ENCODE assay signal across 8 mouse cellular contexts in genomic region chr17:28800671-28801412, GRCm38 (mm10). TPM values are rescaled to one million over a fixed set of nuclear protein-coding genes. Genes with fewer than 3 reads are reported as not detected.
A peak's percentile ranks its signal among the peaks of the same experiment; 100 is the strongest.
DNase-seq lines count a peak whose midpoint lies in the region; ATAC-seq and TF ChIP-seq lines count a peak whose summit lies in the region.

TSS of gene Brpf3 (plus strand) at chr17:28801090.

- in situ Hi-C loops in ES-E14 (cut with MboI; ENCODE audit: low sequenced_read_pairs in 2 of 2, unreplicated experiment in 2 of 2), result no loop called here

- H3K9ac ChIP-seq in ES-E14 (ENCODE audit: insufficient read depth, low read depth, low read length, poor library complexity, severe bottlenecking), result peak within 1 kb of the TSS; percentile 99
- H3K9ac ChIP-seq in lung, embryonic 16.5 days (ENCODE audit: low read length), result peak within 1 kb of the TSS; percentile 98

- no peak for DNase-seq in ES-E14 (ENCODE audit: low read depth, low spot score)
- peak; percentile 77 for DNase-seq in cerebellum, adult 9-10 months
- peak; percentile 16 for DNase-seq in layer of hippocampus, adult 9-10 months (ENCODE audit: low spot score)
- peak; percentile 81 for DNase-seq in ovary, adult 18-20 months (ENCODE audit: low spot score)
- DNase-seq in thymus, postnatal 0 days (ENCODE audit: low spot score), result peak; percentile 79

- H3K4me3 ChIP-seq in ES-E14 (ENCODE audit: insufficient read depth in 1 of 2, low read depth in 1 of 2, low read length in 2 of 2, poor library complexity in 1 of 2, severe bottlenecking in 1 of 2), result peak within 1 kb of the TSS; percentile 94 to 98
- peak within 1 kb of the TSS; percentile 75 for H3K4me3 ChIP-seq in lung, embryonic 16.5 days (ENCODE audit: low read length)

- no peaks in the 10 kb centered on the region for H3K27me3 ChIP-seq in lung, embryonic 16.5 days (ENCODE audit: control insufficient read depth, insufficient read depth, low read depth, low read length)

- peaks cover 1% of the 10 kb centered on the region; the same call in 1 of the 2 replicates for H3K36me3 ChIP-seq in ES-E14 (ENCODE audit: control insufficient read depth, insufficient read depth, low read length, poor library complexity, severe bottlenecking)
- peaks cover 3% of the 10 kb centered on the region; the same call in 1 of the 2 replicates for H3K36me3 ChIP-seq in lung, embryonic 16.5 days (ENCODE audit: control insufficient read depth, insufficient read depth, low read length)

- under 1% methylated on average over 17 of the region's 99 CpGs for WGBS in lung, embryonic 16.5 days

- no peaks in the 10 kb centered on the region for H3K9me3 ChIP-seq in ES-E14 (ENCODE audit: control insufficient read depth, insufficient read depth, low read depth, low read length)
- no peaks in the 10 kb centered on the region for H3K9me3 ChIP-seq in lung, embryonic 16.5 days (ENCODE audit: control insufficient read depth, low read length)

- H3K4me1 ChIP-seq in ES-E14 (ENCODE audit: control insufficient read depth in 2 of 2, insufficient read depth in 2 of 2, low read length in 2 of 2, poor library complexity in 1 of 2), result peaks cover 0 to 5% of the 10 kb centered on the region in 2 experiments; a peak in 3 of 4 replicates
- H3K4me1 ChIP-seq in lung, embryonic 16.5 days (replicated peaks; ENCODE audit: control insufficient read depth, insufficient read depth, low read length), result peaks cover 21% of the 10 kb centered on the region

- peak; percentile 41 for ATAC-seq in frontal cortex, adult (ENCODE audit: low TSS enrichment)
- peak; percentile 39 to 56; a peak in 3 of 4 replicates for ATAC-seq in hematopoietic stem cell, adult 5-6 weeks (replicated peaks in 1 of 2; ENCODE audit: insufficient read depth in 1 of 2, low FRiP score in 2 of 2, low TSS enrichment in 1 of 2, low read depth in 1 of 2, poor library complexity in 2 of 2, severe bottlenecking in 2 of 2)
- ATAC-seq in lung, embryonic 16.5 days (ENCODE audit: low read depth), result peak; percentile 87

- peak within 1 kb of the TSS; percentile 96 for H3K27ac ChIP-seq in ES-E14 (ENCODE audit: insufficient read depth, low read depth, low read length, poor library complexity, severe bottlenecking)
- H3K27ac ChIP-seq in lung, embryonic 16.5 days (ENCODE audit: low read length), result peak within 1 kb of the TSS; percentile 97

- H3K4me2 ChIP-seq in lung, embryonic 16.5 days (ENCODE audit: low read depth, low read length), result peak within 1 kb of the TSS; percentile 89

TF ChIP-seq in ES-E14, 5 proteins besides CTCF, POLR2A, EP300 and RAD21:
- TF ChIP-seq MAFK (IDR thresholded peaks at IDR 0.05; ENCODE audit: insufficient read depth, low read depth, low read length) (no peak), HCFC1 (IDR thresholded peaks at IDR 0.05; ENCODE audit: borderline replicate concordance, insufficient read depth, low read length) (0 out of 2 replicates have a peak, but pooled peaks have one; percentile 19), ZC3H11A (IDR thresholded peaks at IDR 0.05; ENCODE audit: borderline replicate concordance, low read depth, low read length) (no peak), ZNF384 (IDR thresholded peaks at IDR 0.05; ENCODE audit: low read depth, low read length) (no peak)

RNA-seq across cellular contexts. Expression of gene Brpf3, which starts in this region (rescaled TPM):
- 20.5 and 24.5 TPM in 2 replicates for total RNA-seq in ES-E14 (2012; rRNA removed)
- total RNA-seq in hematopoietic stem cell, adult 5-6 weeks (2017), result 7.5 and 13.2 TPM in 2 replicates
- 9.5 and 10.6 TPM in 2 replicates for polyA plus RNA-seq in lung, embryonic 16.5 days (2015; fragmentation: Nextera tagmentation; extraction: Ambion mirVana)
- 6.2 and 8.6 TPM in 2 replicates for polyA plus RNA-seq in thymus, postnatal 0 days (2015; fragmentation: Nextera tagmentation; extraction: Ambion mirVana)
